Mouse (Mus musculus) stomach, postnatal 0 days (tissue): ENCODE measurements around the gene Bcor. TPM values are rescaled to one million over a fixed set of nuclear protein-coding genes. Genes with fewer than 3 reads are reported as not detected.

Source experiments
- ATAC-seq: fragments of 200-750 bp; cut with Nextera tagmentation; 2 replicates; pipeline ENCODE4 v1.8.0; 2017; ENCODE audit not compliant: low FRiP score, low TSS enrichment
- DNase-seq: peaks from one replicate; pipeline ENCODE4 v3.0.0-alpha.2; 2016; ENCODE audit warnings: low spot score
- H3K27ac ChIP-seq: fragments of 300-500 bp; sonication (generic); replicated peaks from 2 replicates; pipeline ENCODE4 v1.5.1; 2014; ENCODE audit warnings: mild to moderate bottlenecking, control low read depth
- H3K27me3 ChIP-seq: fragments of 300-500 bp; sonication (generic); 2 replicates; pipeline ENCODE4 v1.6.1; 2014; ENCODE audit warnings: low read length; ENCODE audit not compliant: control insufficient read depth, insufficient read depth
- H3K36me3 ChIP-seq: fragments of 300-500 bp; sonication (generic); 2 replicates; pipeline ENCODE4 v1.6.1; 2014; ENCODE audit warnings: low read length, mixed read lengths; ENCODE audit not compliant: control insufficient read depth, insufficient read depth
- H3K4me1 ChIP-seq: fragments of 300-500 bp; sonication (generic); replicated peaks from 2 replicates; pipeline ENCODE4 v1.6.1; 2014; ENCODE audit warnings: antibody characterized with exemption; ENCODE audit not compliant: control insufficient read depth, insufficient read depth
- H3K4me2 ChIP-seq: fragments of 300-500 bp; sonication (generic); replicated peaks from 2 replicates; pipeline ENCODE4 v1.6.1; 2014; ENCODE audit warnings: low read depth, mild to moderate bottlenecking, control low read depth, moderate library complexity
- H3K4me3 ChIP-seq: fragments of 300-500 bp; sonication (generic); 2 replicates; pipeline ENCODE4 v1.5.1; 2014; ENCODE audit warnings: low read depth, low read length, control low read depth
- H3K9ac ChIP-seq: fragments of 300-500 bp; sonication (generic); 2 replicates; pipeline ENCODE4 v1.6.1; 2014; ENCODE audit warnings: mild to moderate bottlenecking, low read length, control low read depth, mixed read lengths
- H3K9me3 ChIP-seq: fragments of 300-500 bp; sonication (generic); 2 replicates; pipeline ENCODE4 v1.6.1; 2016; ENCODE audit warnings: low read length; ENCODE audit not compliant: control insufficient read depth
- CTCF ChIP-seq: IDR thresholded peaks from 2 replicates; pipeline ENCODE4 v1.5.1; 2016; ENCODE audit warnings: antibody characterized with exemption, low read depth, mild to moderate bottlenecking, moderate library complexity
- EP300 ChIP-seq: optimal IDR thresholded peaks from 2 replicates; pipeline ENCODE3; 2016; ENCODE audit warnings: antibody characterized with exemption
- WGBS: fragments of 180-500 bp; shearing (Covaris S2); extraction: QIAGEN DNeasy Blood & Tissue Kit; methylation state at CpG from one replicate; pipeline ENCODE4 v1.1.7; 2014; 5-methylcytosine and 5-hydroxymethylcytosine counted together
- polyA plus RNA-seq: library from polyadenylated mRNA; unstranded; fragments of >200 nt; fragmentation: Nextera tagmentation; extraction: Ambion mirVana; gene quantifications from 2 replicates; pipeline ENCODE4 v1.2.1, GENCODE M21; 2015

Bcor gene
- polyA plus RNA-seq, 1 experiment from 2014 or later = 5.5 TPM

GRCm38 (mm10) chrX:12001969-12002368, 158.2 kb downstream of the Bcor start:
- TF ChIP-seq EP300 = no peak
- Histone ChIP-seq H3K4me1 (no peaks in the 10 kb centered on the region), H3K9me3 (no peaks in the 10 kb centered on the region), H3K36me3 (no peaks in the 10 kb centered on the region), H3K4me3 (no peak overlapping the region), H3K27me3 (no peaks in the 10 kb centered on the region), H3K4me2 (no peak overlapping the region), H3K9ac (no peak overlapping the region), H3K27ac (no peak overlapping the region)
- no peak for DNase-seq
- ATAC-seq = no peak
- 31% methylated on average over 3 of the region's 3 CpGs for WGBS

GRCm38 (mm10) chrX:12001336-12001735, 158.8 kb downstream of the Bcor start:
- no peak overlapping the region for H3K27ac ChIP-seq
- ATAC-seq = no peak
- no peaks in the 10 kb centered on the region for H3K9me3 ChIP-seq
- DNase-seq = no peak
- TF ChIP-seq CTCF = no peak
- TF ChIP-seq EP300 = no peak
- no peaks in the 10 kb centered on the region for H3K27me3 ChIP-seq
- H3K4me2 ChIP-seq = no peak overlapping the region
- WGBS = 62% methylated on average over 16 of the region's 16 CpGs
- no peaks in the 10 kb centered on the region for H3K4me1 ChIP-seq
- no peaks in the 10 kb centered on the region for H3K36me3 ChIP-seq
- no peak overlapping the region for H3K4me3 ChIP-seq
- H3K9ac ChIP-seq = no peak overlapping the region

GRCm38 (mm10) chrX:12000620-12001019, 159.5 kb downstream of the Bcor start:
- Histone ChIP-seq H3K27ac (no peak overlapping the region), H3K9ac (no peak overlapping the region), H3K4me1 (no peaks in the 10 kb centered on the region), H3K4me2 (no peak overlapping the region), H3K36me3 (no peaks in the 10 kb centered on the region), H3K4me3 (no peak overlapping the region), H3K27me3 (no peaks in the 10 kb centered on the region), H3K9me3 (no peaks in the 10 kb centered on the region)
- ATAC-seq (no peak), DNase-seq (no peak)
- TF ChIP-seq EP300 = no peak
- no peak for TF ChIP-seq CTCF
- 55% methylated on average over 13 of the region's 13 CpGs for WGBS

GRCm38 (mm10) chrX:11999951-12000350, 160.2 kb downstream of the Bcor start:
- no peaks in the 10 kb centered on the region for H3K4me1 ChIP-seq
- no peak overlapping the region for H3K27ac ChIP-seq
- H3K27me3 ChIP-seq = no peaks in the 10 kb centered on the region
- H3K9ac ChIP-seq = no peak overlapping the region
- WGBS = 68% methylated on average over 19 of the region's 19 CpGs
- H3K4me2 ChIP-seq = no peak overlapping the region
- DNase-seq (no peak), ATAC-seq (no peak)
- no peaks in the 10 kb centered on the region for H3K36me3 ChIP-seq
- TF ChIP-seq EP300 (no peak), CTCF (no peak)
- H3K9me3 ChIP-seq = no peaks in the 10 kb centered on the region
- H3K4me3 ChIP-seq = no peak overlapping the region

- WGBS = 6% methylated on average over 20 of the region's 41 CpGs
- H3K9me3 ChIP-seq = no peaks in the 10 kb centered on the region
- peak; percentile 68 for DNase-seq
- H3K36me3 ChIP-seq = no peaks in the 10 kb centered on the region
- ATAC-seq = peak; percentile 83
- peak overlapping the region; percentile 58 for H3K4me2 ChIP-seq
- peak overlapping the region; percentile 43; the same call in 1 of the 2 replicates for H3K9ac ChIP-seq
- H3K27ac ChIP-seq = no peak overlapping the region
- peak overlapping the region; percentile 29 for H3K4me3 ChIP-seq
- H3K27me3 ChIP-seq = no peaks in the 10 kb centered on the region
- TF ChIP-seq EP300 = no peak
- TF ChIP-seq CTCF = peak; percentile 44; the same call in 1 of the 2 replicates
- H3K4me1 ChIP-seq = no peaks in the 10 kb centered on the region
These were observed 161.2 kb downstream of the Bcor start for GRCm38 (mm10) chrX:11998934-11999336.

GRCm38 (mm10) chrX:11996891-11997290, 163.3 kb downstream of the Bcor start:
- WGBS = 85% methylated on average over 2 of the region's 2 CpGs
- ATAC-seq = no peak
- no peaks in the 10 kb centered on the region for H3K9me3 ChIP-seq
- no peak overlapping the region for H3K27ac ChIP-seq
- TF ChIP-seq EP300 (no peak), CTCF (no peak)
- no peaks in the 10 kb centered on the region for H3K27me3 ChIP-seq
- no peak overlapping the region for H3K4me3 ChIP-seq
- H3K4me2 ChIP-seq = no peak overlapping the region
- peak; percentile 16 for DNase-seq
- no peak overlapping the region for H3K9ac ChIP-seq
- no peaks in the 10 kb centered on the region for H3K4me1 ChIP-seq
- H3K36me3 ChIP-seq = no peaks in the 10 kb centered on the region
